Mouse (Mus musculus): ENCODE results near the gene Tepp. TPM values are rescaled to one million over a fixed set of nuclear protein-coding genes. Genes with fewer than 3 reads are reported as not detected.
A peak's percentile ranks its signal among the peaks of the same experiment; 100 is the strongest.

The Tepp gene
- polyA plus RNA-seq, 1 experiment = not detected

GRCm38 (mm10) chr8:95346643-95347545 lies 36.5 kb downstream of the Tepp start:
- Histone ChIP-seq H3K4me1 (ENCODE audit: control insufficient read depth, insufficient read depth, insufficient read length, low read length) (peaks cover 8% of the 10 kb centered on the region), H3K4me3 (ENCODE audit: insufficient read depth, low read depth, low read length) (no peak overlapping the region)

GRCm38 (mm10) chr8:95348356-95348755 lies 38.0 kb downstream of the Tepp start:
- Histone ChIP-seq H3K4me1 (ENCODE audit: control insufficient read depth, insufficient read depth, insufficient read length, low read length) (peaks cover 8% of the 10 kb centered on the region), H3K4me3 (ENCODE audit: insufficient read depth, low read depth, low read length) (no peak overlapping the region), H3K27ac (replicated peaks; ENCODE audit: low read depth, low read length) (no peak overlapping the region)

More at GRCm38 (mm10) chr8:95346643-95347545, 36.5 kb downstream of the Tepp start:
- H3K27ac ChIP-seq (replicated peaks; ENCODE audit: low read depth, low read length) = no peak overlapping the region

- H3K4me3 ChIP-seq (ENCODE audit: insufficient read depth, low read depth, low read length) = no peak overlapping the region
- no peak overlapping the region for H3K27ac ChIP-seq (replicated peaks; ENCODE audit: low read depth, low read length)
Measured at GRCm38 (mm10) chr8:95348811-95349630, 38.7 kb downstream of the Tepp start.

GRCm38 (mm10) chr8:95351461-95351860 lies 41.1 kb downstream of the Tepp start:
- Histone ChIP-seq H3K4me1 (ENCODE audit: control insufficient read depth, insufficient read depth, insufficient read length, low read length) (peaks cover 24% of the 10 kb centered on the region), H3K4me3 (ENCODE audit: insufficient read depth, low read depth, low read length) (peak overlapping the region; percentile 85), H3K27ac (replicated peaks; ENCODE audit: low read depth, low read length) (no peak overlapping the region)

More at GRCm38 (mm10) chr8:95348811-95349630, 38.7 kb downstream of the Tepp start:
- H3K4me1 ChIP-seq (ENCODE audit: control insufficient read depth, insufficient read depth, insufficient read length, low read length) = peaks cover 8% of the 10 kb centered on the region

GRCm38 (mm10) chr8:95352151-95352870 lies 41.9 kb downstream of the Tepp start, which contains the start of gene Mmp15:
Gene Mmp15, plus strand, starts transcription at chr8:95352268.
- Histone ChIP-seq H3K4me3 (ENCODE audit: insufficient read depth, low read depth, low read length) (peak within 1 kb of the TSS; percentile 85), H3K4me1 (ENCODE audit: control insufficient read depth, insufficient read depth, insufficient read length, low read length) (peaks cover 26% of the 10 kb centered on the region), H3K27ac (replicated peaks; ENCODE audit: low read depth, low read length) (peak within 1 kb of the TSS; percentile 80)

- Histone ChIP-seq H3K4me1 (ENCODE audit: control insufficient read depth, insufficient read depth, insufficient read length, low read length) (peaks cover 27% of the 10 kb centered on the region), H3K27ac (replicated peaks; ENCODE audit: low read depth, low read length) (peak overlapping the region; percentile 80), H3K4me3 (ENCODE audit: insufficient read depth, low read depth, low read length) (peak overlapping the region; percentile 85)
Measured at GRCm38 (mm10) chr8:95352871-95353866, 42.8 kb downstream of the Tepp start.

- H3K4me1 ChIP-seq (ENCODE audit: control insufficient read depth, insufficient read depth, insufficient read length, low read length) = peaks cover 27% of the 10 kb centered on the region
- H3K27ac ChIP-seq (replicated peaks; ENCODE audit: low read depth, low read length) = 0 out of 2 replicates have a peak overlapping the region, but pooled peaks have one; percentile 21
- H3K4me3 ChIP-seq (ENCODE audit: insufficient read depth, low read depth, low read length) = peak overlapping the region; percentile 85; the same call in 1 of the 2 replicates
Measured at GRCm38 (mm10) chr8:95354606-95355005, 44.2 kb downstream of the Tepp start.

GRCm38 (mm10) chr8:95358550-95359411 lies 48.4 kb downstream of the Tepp start:
- peaks cover 46% of the 10 kb centered on the region for H3K4me1 ChIP-seq (ENCODE audit: control insufficient read depth, insufficient read depth, insufficient read length, low read length)
- no peak overlapping the region for H3K27ac ChIP-seq (replicated peaks; ENCODE audit: low read depth, low read length)
- H3K4me3 ChIP-seq (ENCODE audit: insufficient read depth, low read depth, low read length) = no peak overlapping the region

- peaks cover 36% of the 10 kb centered on the region for H3K4me1 ChIP-seq (ENCODE audit: control insufficient read depth, insufficient read depth, insufficient read length, low read length)
- no peak overlapping the region for H3K27ac ChIP-seq (replicated peaks; ENCODE audit: low read depth, low read length)
- H3K4me3 ChIP-seq (ENCODE audit: insufficient read depth, low read depth, low read length) = no peak overlapping the region
Measured at GRCm38 (mm10) chr8:95360181-95361015, 50.0 kb downstream of the Tepp start.

- Histone ChIP-seq H3K4me3 (ENCODE audit: insufficient read depth, low read depth, low read length) (no peak overlapping the region), H3K27ac (replicated peaks; ENCODE audit: low read depth, low read length) (no peak overlapping the region), H3K4me1 (ENCODE audit: control insufficient read depth, insufficient read depth, insufficient read length, low read length) (peaks cover 34% of the 10 kb centered on the region)
Measured at GRCm38 (mm10) chr8:95361016-95361341, 50.6 kb downstream of the Tepp start.

- H3K4me3 ChIP-seq (ENCODE audit: insufficient read depth, low read depth, low read length) = no peak overlapping the region
- peaks cover 28% of the 10 kb centered on the region for H3K4me1 ChIP-seq (ENCODE audit: control insufficient read depth, insufficient read depth, insufficient read length, low read length)
- H3K27ac ChIP-seq (replicated peaks; ENCODE audit: low read depth, low read length) = no peak overlapping the region
Measured at GRCm38 (mm10) chr8:95362272-95362671, 51.9 kb downstream of the Tepp start.

GRCm38 (mm10) chr8:95363849-95364248 lies 53.5 kb downstream of the Tepp start:
- no peak overlapping the region for H3K27ac ChIP-seq (replicated peaks; ENCODE audit: low read depth, low read length)
- H3K4me3 ChIP-seq (ENCODE audit: insufficient read depth, low read depth, low read length) = no peak overlapping the region
- peaks cover 24% of the 10 kb centered on the region for H3K4me1 ChIP-seq (ENCODE audit: control insufficient read depth, insufficient read depth, insufficient read length, low read length)

Data from brown adipose tissue, adult 24 weeks (tissue).